Mouse (Mus musculus) midbrain, embryonic 13.5 days (tissue): ENCODE measurements around the gene Cpeb3. TPM values are rescaled to one million over a fixed set of nuclear protein-coding genes. Genes with fewer than 3 reads are reported as not detected.

ENCODE experiments used
- ATAC-seq: fragments of 200-750 bp; cut with Nextera tagmentation; 2 replicates; pipeline ENCODE4 v1.8.0; 2017; ENCODE audit warnings: mild to moderate bottlenecking, moderate TSS enrichment, moderate library complexity
- H3K27ac ChIP-seq: fragments of 300-500 bp; sonication (generic); 2 replicates; pipeline ENCODE4 v1.5.1; 2015; ENCODE audit warnings: inconsistent platforms, mild to moderate bottlenecking, moderate library complexity
- H3K27me3 ChIP-seq: fragments of 300-500 bp; sonication (generic); 2 replicates; pipeline ENCODE4 v1.6.1; 2015; ENCODE audit warnings: mild to moderate bottlenecking, inconsistent platforms
- H3K36me3 ChIP-seq: fragments of 300-500 bp; sonication (generic); 2 replicates; pipeline ENCODE4 v1.6.1; 2015; ENCODE audit warnings: mild to moderate bottlenecking, inconsistent platforms
- H3K4me1 ChIP-seq: fragments of 300-500 bp; sonication (generic); replicated peaks from 2 replicates; pipeline ENCODE4 v1.6.1; 2015; ENCODE audit warnings: inconsistent platforms
- H3K4me2 ChIP-seq: fragments of 300-500 bp; sonication (generic); replicated peaks from 2 replicates; pipeline ENCODE4 v1.6.1; 2015; ENCODE audit warnings: moderate library complexity, mild to moderate bottlenecking, inconsistent platforms
- H3K4me3 ChIP-seq: fragments of 300-500 bp; sonication (generic); replicated peaks from 2 replicates; pipeline ENCODE4 v1.5.1; 2015; ENCODE audit warnings: mild to moderate bottlenecking, inconsistent platforms
- H3K9ac ChIP-seq: fragments of 300-500 bp; sonication (generic); replicated peaks from 2 replicates; pipeline ENCODE4 v1.6.1; 2015; ENCODE audit warnings: mild to moderate bottlenecking, inconsistent platforms
- H3K9me3 ChIP-seq: fragments of 300-500 bp; sonication (generic); 2 replicates; pipeline ENCODE4 v1.6.1; 2016; ENCODE audit warnings: mild to moderate bottlenecking, inconsistent platforms
- WGBS: fragments of 180-500 bp; shearing (Covaris S2); methylation state at CpG from one replicate; pipeline ENCODE4 v1.1.7; 2015; 5-methylcytosine and 5-hydroxymethylcytosine counted together
- polyA plus RNA-seq: library from polyadenylated mRNA; unstranded; fragments of >200 nt; fragmentation: Nextera tagmentation; extraction: Ambion mirVana; gene quantifications from 2 replicates; pipeline ENCODE4 v1.2.1, GENCODE M21; 2015

Gene Cpeb3
- polyA plus RNA-seq, 1 experiment from 2014 or later: 11.0 TPM

DNA sequence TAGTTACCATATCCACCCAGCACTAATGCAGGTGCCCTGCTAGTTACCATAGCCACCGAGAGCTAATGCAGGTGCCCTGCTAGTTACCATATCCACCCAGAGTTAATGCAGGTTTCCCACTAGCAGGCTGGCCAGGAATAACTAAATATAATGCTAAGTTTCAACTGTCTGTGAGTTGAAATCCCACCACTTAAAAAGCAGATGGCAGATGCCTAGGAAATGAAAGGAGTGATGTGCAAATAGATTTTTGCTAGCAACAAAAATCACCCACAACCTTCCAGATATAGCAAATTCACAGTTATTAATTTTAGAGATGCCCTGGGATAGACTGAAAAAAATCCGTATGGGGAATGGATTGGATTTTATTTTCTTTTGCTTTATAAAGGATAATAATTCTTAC, 176.0 kb downstream of the Cpeb3 start:
- Histone ChIP-seq H3K9ac (no peak overlapping the region), H3K4me3 (no peak overlapping the region), H3K4me1 (no peaks in the 10 kb centered on the region), H3K27ac (no peak overlapping the region), H3K9me3 (no peaks in the 10 kb centered on the region), H3K4me2 (no peak overlapping the region), H3K36me3 (0 out of 2 replicates have a peak, but pooled peaks cover 7% of the 10 kb centered on the region), H3K27me3 (no peaks in the 10 kb centered on the region)
- 80% methylated on average over 2 of the region's 2 CpGs for WGBS
- ATAC-seq: no peak

DNA sequence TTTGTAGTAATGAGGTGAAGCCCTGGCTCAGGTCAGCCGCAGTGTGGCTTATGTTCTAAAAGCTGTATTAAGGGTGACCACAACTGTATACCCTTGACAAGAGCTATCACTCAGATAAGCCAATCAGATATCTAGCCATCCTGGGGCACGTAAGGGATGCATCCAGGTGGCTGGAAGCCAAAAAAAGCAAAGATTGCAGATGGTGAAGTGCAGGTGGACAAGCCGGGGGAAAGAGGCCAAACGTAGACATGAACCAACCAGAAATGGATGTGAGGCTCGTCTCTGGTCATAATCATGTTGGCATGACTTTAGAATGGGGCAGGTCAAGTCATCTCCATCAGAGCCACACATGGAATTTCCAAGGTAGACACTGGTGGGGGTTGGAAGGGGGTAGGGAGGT, 177.0 kb downstream of the Cpeb3 start:
- Histone ChIP-seq H3K9ac (no peak overlapping the region), H3K4me2 (no peak overlapping the region), H3K9me3 (no peaks in the 10 kb centered on the region), H3K4me1 (no peaks in the 10 kb centered on the region), H3K27ac (no peak overlapping the region), H3K27me3 (no peaks in the 10 kb centered on the region), H3K4me3 (no peak overlapping the region), H3K36me3 (0 out of 2 replicates have a peak, but pooled peaks cover 7% of the 10 kb centered on the region)
- 92% methylated on average over 5 of the region's 5 CpGs for WGBS
- ATAC-seq: no peak

DNA sequence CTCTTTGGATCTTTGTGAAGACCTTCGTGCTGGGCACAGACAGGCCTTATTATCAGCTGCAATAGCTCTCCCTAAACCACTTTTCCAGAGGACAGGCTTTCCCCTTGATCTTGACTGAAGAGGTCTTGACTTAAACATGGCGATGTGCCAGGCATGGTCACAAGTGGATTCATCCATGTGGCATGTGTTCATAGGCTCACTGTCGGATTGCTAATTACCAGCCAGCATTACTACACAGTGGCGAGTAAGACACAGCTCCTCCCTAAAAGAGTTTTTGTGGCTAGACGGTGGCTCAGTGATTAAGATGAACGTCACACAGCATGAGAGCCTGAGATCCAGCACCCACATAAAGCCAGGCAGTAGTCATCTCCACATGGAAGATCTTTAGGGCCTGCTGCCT, 178.6 kb downstream of the Cpeb3 start:
- Histone ChIP-seq H3K4me3 (no peak overlapping the region), H3K36me3 (0 out of 2 replicates have a peak, but pooled peaks cover 7% of the 10 kb centered on the region), H3K4me2 (no peak overlapping the region), H3K4me1 (0 out of 2 replicates have a peak, but pooled peaks cover 3% of the 10 kb centered on the region), H3K27ac (no peak overlapping the region), H3K27me3 (no peaks in the 10 kb centered on the region), H3K9me3 (no peaks in the 10 kb centered on the region), H3K9ac (no peak overlapping the region)
- 80% methylated on average over 6 of the region's 6 CpGs for WGBS
- ATAC-seq: no peak

DNA sequence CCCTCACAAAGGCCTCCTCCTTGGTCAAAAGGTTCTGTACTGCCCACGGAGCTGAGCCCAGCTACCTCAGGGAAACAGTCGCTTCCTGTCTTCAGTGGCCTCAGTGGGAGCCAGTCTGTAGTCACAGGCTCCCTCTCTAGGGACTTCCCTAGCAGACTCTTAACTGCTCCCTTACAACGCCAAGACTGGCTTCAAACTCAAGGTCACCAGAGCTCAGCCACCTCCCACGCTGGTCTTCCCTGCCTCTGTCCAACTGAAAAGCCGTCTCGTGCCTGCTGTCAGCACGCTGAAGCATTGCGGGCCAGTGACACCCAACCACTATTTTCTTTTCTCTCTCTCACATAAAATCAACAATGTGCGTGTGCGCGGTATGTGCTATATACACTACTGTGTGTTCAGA, 182.0 kb downstream of the Cpeb3 start:
- no peaks in the 10 kb centered on the region for H3K27me3 ChIP-seq
- 0 out of 2 replicates have a peak, but pooled peaks cover 7% of the 10 kb centered on the region for H3K36me3 ChIP-seq
- no peak overlapping the region for H3K4me2 ChIP-seq
- no peak overlapping the region for H3K27ac ChIP-seq
- H3K4me3 ChIP-seq: no peak overlapping the region
- H3K9ac ChIP-seq: no peak overlapping the region
- ATAC-seq: no peak
- H3K4me1 ChIP-seq: 0 out of 2 replicates have a peak, but pooled peaks cover 3% of the 10 kb centered on the region
- 88% methylated on average over 11 of the region's 11 CpGs for WGBS
- H3K9me3 ChIP-seq: no peaks in the 10 kb centered on the region

DNA sequence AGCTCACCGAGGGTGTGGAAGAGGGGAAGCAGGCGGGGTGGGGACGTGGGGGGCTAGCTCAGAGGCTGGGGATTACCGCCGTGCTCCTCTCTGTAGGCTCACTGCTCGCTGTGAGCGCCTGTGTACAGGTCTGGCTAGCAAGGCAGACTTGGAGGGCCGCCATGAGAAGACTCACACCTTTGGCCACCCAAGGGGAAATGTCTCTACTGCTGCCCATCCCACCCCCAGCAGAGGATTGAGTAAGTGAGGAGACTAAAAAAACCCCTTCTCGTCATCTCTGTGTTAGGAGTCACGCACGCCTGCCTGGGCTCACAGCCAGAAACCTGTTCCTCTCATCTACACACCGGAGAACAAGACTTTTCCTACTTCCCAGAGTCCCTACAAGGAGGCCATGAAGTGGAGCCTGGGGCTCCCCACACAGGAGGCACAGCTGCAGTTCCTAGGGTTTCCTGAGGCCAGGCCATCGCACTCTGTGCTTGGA, 182.5 kb downstream of the Cpeb3 start:
- WGBS: 81% methylated on average over 13 of the region's 13 CpGs
- 0 out of 2 replicates have a peak, but pooled peaks cover 3% of the 10 kb centered on the region for H3K4me1 ChIP-seq
- no peak overlapping the region for H3K4me2 ChIP-seq
- no peak for ATAC-seq
- H3K9ac ChIP-seq: no peak overlapping the region
- H3K27ac ChIP-seq: no peak overlapping the region
- 0 out of 2 replicates have a peak, but pooled peaks cover 7% of the 10 kb centered on the region for H3K36me3 ChIP-seq
- no peaks in the 10 kb centered on the region for H3K9me3 ChIP-seq
- no peak overlapping the region for H3K4me3 ChIP-seq
- no peaks in the 10 kb centered on the region for H3K27me3 ChIP-seq

DNA sequence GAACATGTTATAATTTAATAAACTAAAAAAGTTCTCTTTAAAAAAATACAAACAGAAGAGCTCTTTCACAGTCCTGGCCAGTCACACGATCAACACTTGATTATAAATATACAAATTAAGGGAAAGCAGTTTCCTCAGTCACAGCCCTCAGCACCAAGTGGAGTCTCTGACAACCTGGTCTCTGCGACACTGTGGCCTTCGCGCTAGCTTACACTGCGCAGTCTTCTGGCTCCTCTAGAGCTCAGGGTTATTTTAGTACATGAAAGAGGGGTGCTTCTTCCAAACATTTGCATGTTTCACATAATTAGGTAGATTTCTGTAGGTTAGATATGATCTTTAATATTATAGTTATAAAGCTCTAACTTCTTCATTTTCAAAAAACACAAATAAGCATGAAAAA, 186.3 kb downstream of the Cpeb3 start:
- H3K4me1 ChIP-seq: peaks cover 14% of the 10 kb centered on the region; the same call in 1 of the 2 replicates
- H3K4me2 ChIP-seq: no peak overlapping the region
- no peak overlapping the region for H3K4me3 ChIP-seq
- no peaks in the 10 kb centered on the region for H3K27me3 ChIP-seq
- no peaks in the 10 kb centered on the region for H3K9me3 ChIP-seq
- WGBS: 85% methylated on average over 5 of the region's 5 CpGs
- no peak for ATAC-seq
- H3K9ac ChIP-seq: no peak overlapping the region
- H3K36me3 ChIP-seq: no peaks in the 10 kb centered on the region
- no peak overlapping the region for H3K27ac ChIP-seq

DNA sequence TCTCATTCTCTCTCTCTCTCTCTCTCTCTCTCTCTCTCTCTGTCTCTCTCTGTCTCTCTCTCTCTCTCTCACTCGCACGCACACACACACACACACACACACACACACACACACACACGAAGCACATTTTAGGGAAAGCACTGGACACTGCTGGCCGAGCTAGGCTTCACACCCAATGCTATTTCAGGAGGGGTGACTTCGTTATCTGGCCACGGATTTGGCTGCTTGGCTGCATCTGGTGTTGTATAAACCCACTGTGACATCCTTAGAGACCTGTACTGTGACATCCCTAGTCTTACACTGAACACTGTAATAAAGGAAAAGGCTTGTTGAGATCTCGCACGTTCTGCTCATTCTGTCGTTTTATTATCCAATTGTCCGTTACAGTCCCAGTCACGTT, 187.4 kb downstream of the Cpeb3 start:
- 0 out of 2 replicates have a peak, but pooled peaks cover 4% of the 10 kb centered on the region for H3K9me3 ChIP-seq
- H3K27ac ChIP-seq: no peak overlapping the region
- no peak overlapping the region for H3K4me3 ChIP-seq
- H3K4me1 ChIP-seq: peaks cover 14% of the 10 kb centered on the region; the same call in 1 of the 2 replicates
- no peaks in the 10 kb centered on the region; the same call in 1 of the 2 replicates for H3K36me3 ChIP-seq
- no peak overlapping the region for H3K9ac ChIP-seq
- 77% methylated on average over 11 of the region's 11 CpGs for WGBS
- H3K27me3 ChIP-seq: no peaks in the 10 kb centered on the region
- no peak for ATAC-seq
- H3K4me2 ChIP-seq: no peak overlapping the region

DNA sequence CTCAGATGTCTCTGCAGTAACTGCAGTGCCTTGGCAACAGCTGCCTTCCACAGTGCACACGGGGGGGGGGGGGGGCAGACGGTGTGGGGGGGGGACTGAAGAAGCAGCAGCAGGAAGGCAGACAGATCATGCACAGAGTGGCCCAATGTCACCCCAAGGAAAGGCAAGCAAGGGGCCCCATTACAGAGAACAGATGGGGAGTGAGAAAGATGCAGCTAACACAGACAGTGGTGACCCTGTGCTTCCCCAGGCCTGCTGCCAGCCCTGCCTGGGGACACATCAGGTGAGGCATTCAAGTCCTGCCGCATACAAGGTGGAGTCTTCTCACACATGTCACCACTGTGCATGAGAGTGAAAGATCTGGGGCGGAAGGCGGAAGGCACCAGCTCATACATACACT, 187.9 kb downstream of the Cpeb3 start:
- Histone ChIP-seq H3K4me2 (no peak overlapping the region), H3K4me1 (peaks cover 14% of the 10 kb centered on the region; the same call in 1 of the 2 replicates), H3K9me3 (0 out of 2 replicates have a peak, but pooled peaks cover 4% of the 10 kb centered on the region), H3K4me3 (no peak overlapping the region), H3K9ac (no peak overlapping the region), H3K27ac (no peak overlapping the region), H3K27me3 (no peaks in the 10 kb centered on the region), H3K36me3 (no peaks in the 10 kb centered on the region; the same call in 1 of the 2 replicates)
- 50% methylated on average over 5 of the region's 5 CpGs for WGBS
- ATAC-seq: 0 out of 2 replicates have a peak, but pooled peaks have one; percentile 5

DNA sequence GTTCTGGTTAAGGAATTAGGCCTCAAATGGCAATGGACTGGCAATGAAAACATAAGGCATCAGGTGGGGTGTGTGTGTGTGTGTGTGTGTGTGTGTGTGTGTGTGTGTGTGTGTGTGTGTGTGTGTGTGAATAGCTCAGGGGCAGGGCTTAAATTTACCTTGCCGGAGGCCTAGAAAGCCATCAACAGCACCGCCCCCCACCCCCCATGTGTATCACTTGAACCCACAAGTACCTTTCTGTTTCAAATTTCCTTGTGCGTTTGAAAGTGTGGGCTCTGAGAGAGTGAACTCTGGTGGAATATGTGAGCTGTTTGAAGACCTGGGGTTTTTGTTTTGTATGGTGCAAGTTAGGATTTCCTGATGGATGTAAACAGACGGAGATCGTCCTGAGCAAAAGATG, 189.5 kb downstream of the Cpeb3 start:
- Histone ChIP-seq H3K27ac (no peak overlapping the region), H3K9ac (no peak overlapping the region), H3K9me3 (0 out of 2 replicates have a peak, but pooled peaks cover 4% of the 10 kb centered on the region), H3K4me3 (peak overlapping the region; percentile 30), H3K4me1 (peaks cover 11% of the 10 kb centered on the region; the same call in 1 of the 2 replicates), H3K36me3 (peaks cover 10% of the 10 kb centered on the region), H3K4me2 (peak overlapping the region; percentile 54), H3K27me3 (no peaks in the 10 kb centered on the region)
- 57% methylated on average over 5 of the region's 5 CpGs for WGBS
- ATAC-seq: peak; percentile 15; the same call in 1 of the 2 replicates

DNA sequence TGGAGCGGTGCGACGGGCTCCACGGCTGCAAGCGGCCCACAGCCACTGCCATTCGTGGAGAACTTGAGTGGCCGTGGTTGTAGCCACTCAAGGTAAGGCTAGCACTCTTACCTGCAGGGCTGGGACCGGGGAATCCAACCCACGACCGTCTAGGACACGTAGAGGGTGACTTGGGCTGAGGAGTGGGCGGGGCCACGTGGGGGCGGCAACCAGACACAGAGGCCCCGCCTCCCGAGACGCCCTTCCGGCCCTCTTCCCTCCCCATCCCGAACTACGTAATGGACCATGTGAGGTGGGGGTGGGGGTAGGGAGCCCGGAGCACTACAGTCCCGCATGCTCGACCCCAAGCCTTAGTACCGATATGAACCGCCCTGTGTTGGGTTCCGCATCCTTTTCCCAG, 190.0 kb downstream of the Cpeb3 start:
- Histone ChIP-seq H3K36me3 (peaks cover 15% of the 10 kb centered on the region), H3K27ac (no peak overlapping the region), H3K4me3 (peak overlapping the region; percentile 30), H3K27me3 (no peaks in the 10 kb centered on the region), H3K4me1 (peaks cover 11% of the 10 kb centered on the region; the same call in 1 of the 2 replicates), H3K9me3 (0 out of 2 replicates have a peak, but pooled peaks cover 4% of the 10 kb centered on the region), H3K9ac (no peak overlapping the region), H3K4me2 (peak overlapping the region; percentile 54)
- 4% methylated on average over 26 of the region's 26 CpGs for WGBS
- peak; percentile 94 for ATAC-seq

DNA sequence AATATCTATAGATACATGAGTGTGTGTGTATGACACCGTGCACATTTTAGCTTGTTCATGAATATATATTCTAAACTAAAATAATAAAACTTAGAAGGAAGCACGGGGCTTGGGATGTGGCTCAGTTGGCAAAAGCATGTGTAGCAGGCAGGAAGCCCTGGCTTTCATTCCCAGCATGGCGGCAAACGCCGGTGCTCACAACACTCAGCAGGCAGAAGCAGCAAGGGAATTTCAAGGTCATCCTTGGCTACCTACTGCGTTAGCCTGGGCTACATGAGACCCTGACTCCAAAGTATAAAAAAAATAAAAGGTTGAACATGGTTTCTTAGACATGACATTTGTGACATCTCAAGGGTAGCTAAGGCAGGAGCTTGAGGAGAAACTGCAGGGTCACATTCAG, 191.5 kb downstream of the Cpeb3 start:
- peaks cover 11% of the 10 kb centered on the region; the same call in 1 of the 2 replicates for H3K4me1 ChIP-seq
- 94% methylated on average over 6 of the region's 6 CpGs for WGBS
- ATAC-seq: no peak
- no peak overlapping the region for H3K4me3 ChIP-seq
- no peaks in the 10 kb centered on the region for H3K27me3 ChIP-seq
- H3K36me3 ChIP-seq: peaks cover 30% of the 10 kb centered on the region
- no peak overlapping the region for H3K9ac ChIP-seq
- 0 out of 2 replicates have a peak, but pooled peaks cover 4% of the 10 kb centered on the region for H3K9me3 ChIP-seq
- H3K27ac ChIP-seq: no peak overlapping the region
- H3K4me2 ChIP-seq: no peak overlapping the region

DNA sequence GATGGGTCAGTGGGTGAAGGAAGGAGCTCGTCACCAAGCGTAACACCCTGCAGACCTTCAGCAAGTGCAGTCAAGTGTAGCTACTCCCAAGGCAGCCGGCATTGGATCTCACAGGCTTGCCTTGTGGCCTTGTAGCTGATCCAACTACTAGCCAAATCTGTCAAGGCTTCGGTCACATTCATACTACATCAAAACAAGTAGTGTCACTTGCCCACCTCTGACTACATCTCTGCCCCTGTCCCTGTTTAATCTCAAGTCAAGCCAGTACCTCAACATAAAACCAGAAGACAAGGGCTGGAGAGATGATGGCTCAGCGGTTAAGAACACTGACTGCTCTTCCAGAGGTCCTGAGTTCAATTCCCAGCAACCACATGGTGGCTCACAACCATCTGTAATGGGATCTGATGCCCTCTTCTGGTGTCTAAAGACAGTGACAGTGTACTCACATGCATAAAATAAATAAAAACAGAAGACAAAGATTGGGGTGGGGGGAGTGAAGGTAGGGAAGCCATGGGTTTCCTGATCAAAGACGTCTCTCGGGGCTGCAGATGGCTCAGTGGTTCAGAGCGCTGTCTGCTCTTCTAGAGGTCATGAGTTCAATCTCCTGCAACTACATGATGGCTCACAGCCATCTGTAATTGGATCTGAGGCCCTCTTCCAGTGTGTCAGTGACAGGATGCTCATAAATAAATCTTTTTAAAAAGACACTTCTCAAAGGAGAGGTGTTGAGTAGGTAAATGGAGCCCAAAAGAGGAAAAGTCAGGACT, 194.0 kb downstream of the Cpeb3 start:
- no peaks in the 10 kb centered on the region for H3K27me3 ChIP-seq
- no peak overlapping the region for H3K4me2 ChIP-seq
- 97% methylated on average over 8 of the region's 8 CpGs for WGBS
- no peak overlapping the region for H3K4me3 ChIP-seq
- 0 out of 2 replicates have a peak, but pooled peaks cover 4% of the 10 kb centered on the region for H3K9me3 ChIP-seq
- no peak overlapping the region for H3K9ac ChIP-seq
- peaks cover 52% of the 10 kb centered on the region for H3K36me3 ChIP-seq
- peaks cover 11% of the 10 kb centered on the region; the same call in 1 of the 2 replicates for H3K4me1 ChIP-seq
- H3K27ac ChIP-seq: no peak overlapping the region
- ATAC-seq: no peak
